Mouse (Mus musculus) thymus, postnatal 25 days (tissue): ENCODE results near the gene Rad51b.
A peak's percentile ranks its signal among the peaks of the same experiment; 100 is the strongest.

Experiments used
- DNase-seq: peaks from one replicate; pipeline ENCODE4 v3.0.0; 2022

The Rad51b gene

GRCm38 (mm10) chr12:79441210-79442005, 144.3 kb downstream of the Rad51b start:
- DNase-seq = no peak

DNA sequence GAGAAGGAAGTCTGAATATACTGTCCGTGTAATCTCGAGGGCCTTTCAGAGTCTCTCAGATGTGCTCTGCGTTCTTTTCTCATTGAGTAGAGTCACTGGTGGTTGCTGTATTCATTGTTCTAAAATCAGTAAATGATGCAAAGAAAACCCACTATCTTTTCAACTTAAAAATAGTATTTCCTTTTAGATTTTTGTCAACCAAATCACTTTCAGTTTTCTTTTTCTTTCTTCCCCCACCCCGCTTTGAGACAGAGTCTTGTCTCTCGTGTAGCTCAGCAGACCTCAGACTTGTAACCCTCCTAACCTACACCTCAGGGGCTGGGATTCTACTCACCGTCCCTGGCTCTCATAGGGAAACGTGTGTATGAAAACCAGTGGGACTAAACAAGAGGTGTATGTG, 145.0 kb downstream of the Rad51b start:
- DNase-seq = no peak

- no peak for DNase-seq
Observed at GRCm38 (mm10) chr12:79442836-79443390, 145.8 kb downstream of the Rad51b start.

DNA sequence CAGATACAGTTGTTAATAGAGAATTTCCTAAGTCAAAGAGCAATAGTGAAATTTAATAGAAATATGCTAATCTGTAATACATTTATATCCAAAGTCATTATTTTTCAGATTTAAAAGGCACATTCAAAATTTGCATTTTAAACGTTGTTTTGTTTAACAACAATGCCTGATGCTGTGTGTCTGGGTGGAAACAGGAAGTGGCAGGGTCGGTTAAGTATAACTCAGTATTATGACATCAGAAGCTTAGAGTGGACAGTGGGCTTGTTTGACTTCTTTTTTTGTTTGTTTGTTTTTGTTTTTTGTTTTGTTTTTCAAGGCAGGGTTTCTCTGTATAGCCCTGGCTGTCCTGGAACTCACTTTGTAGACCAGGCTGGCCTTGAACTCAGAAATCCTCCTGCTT, 147.6 kb downstream of the Rad51b start:
- no peak for DNase-seq

DNA sequence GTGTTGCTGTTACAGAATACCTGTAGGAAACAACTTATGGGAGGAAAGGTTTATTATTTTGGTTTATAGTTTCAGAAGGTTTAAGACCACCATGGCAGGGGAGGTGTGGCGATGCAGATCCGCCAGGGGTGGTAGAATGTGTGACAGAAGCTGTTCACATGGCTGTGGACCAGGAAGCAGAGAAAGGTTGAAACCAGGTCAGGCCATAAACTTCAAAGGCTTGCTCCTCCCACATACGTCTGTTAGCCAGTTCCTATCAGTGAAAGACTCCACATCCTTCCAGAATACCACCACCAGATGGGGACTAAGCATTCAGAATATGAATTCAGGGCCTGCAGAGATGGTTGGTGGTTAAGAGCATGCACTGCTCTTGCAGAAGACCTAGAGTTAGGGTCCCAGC, 150.0 kb downstream of the Rad51b start:
- peak; percentile 19 for DNase-seq

DNA sequence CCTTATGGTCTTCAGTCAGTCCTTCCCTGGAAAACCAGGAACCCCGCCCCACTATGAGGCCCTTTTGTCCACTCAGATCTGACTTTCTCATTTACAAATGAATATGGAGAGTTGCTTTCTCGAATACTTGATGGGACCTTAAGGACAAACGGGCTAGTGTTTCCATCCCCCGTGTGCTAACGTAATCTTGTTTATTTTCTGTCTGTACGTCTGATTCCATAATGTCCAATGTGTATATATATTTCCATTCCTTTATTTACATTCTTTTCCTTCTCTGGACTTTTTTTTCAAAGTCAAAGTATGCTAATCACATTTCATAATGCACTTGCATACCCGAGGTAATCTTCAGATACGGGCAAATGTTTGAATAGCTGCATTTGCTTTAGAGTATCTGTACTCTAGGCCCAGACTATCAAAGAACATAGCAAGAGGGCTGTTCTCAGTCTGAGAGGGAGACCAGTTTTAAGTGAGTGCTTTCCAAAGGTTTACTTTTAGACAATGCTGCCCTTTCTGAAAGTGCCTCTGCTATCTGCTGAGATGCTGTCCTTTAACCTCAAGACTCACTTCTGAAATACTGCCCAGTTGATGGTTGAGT, 152.8 kb downstream of the Rad51b start:
- no peak for DNase-seq

DNA sequence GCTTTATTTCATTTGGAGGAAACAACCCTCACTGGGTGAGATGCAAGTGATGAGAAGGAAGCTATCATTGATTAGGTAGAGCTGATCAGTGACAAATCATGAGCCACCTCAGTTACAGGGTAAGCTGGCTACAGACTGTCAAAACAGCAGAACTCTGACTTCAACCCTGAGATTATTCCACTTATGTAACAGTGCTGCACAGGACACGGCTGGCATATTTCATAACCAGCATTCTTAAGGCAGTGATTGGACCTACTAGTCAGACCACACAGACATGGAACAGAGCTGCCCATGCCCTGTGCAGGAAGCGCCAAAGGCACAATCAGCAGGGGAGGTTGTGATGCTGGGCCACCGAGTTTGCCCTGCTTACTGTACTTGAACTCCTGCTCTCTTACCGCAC, 155.8 kb downstream of the Rad51b start:
- no peak for DNase-seq

- DNase-seq = no peak
Observed at GRCm38 (mm10) chr12:79454017-79454416, 156.9 kb downstream of the Rad51b start.

DNA sequence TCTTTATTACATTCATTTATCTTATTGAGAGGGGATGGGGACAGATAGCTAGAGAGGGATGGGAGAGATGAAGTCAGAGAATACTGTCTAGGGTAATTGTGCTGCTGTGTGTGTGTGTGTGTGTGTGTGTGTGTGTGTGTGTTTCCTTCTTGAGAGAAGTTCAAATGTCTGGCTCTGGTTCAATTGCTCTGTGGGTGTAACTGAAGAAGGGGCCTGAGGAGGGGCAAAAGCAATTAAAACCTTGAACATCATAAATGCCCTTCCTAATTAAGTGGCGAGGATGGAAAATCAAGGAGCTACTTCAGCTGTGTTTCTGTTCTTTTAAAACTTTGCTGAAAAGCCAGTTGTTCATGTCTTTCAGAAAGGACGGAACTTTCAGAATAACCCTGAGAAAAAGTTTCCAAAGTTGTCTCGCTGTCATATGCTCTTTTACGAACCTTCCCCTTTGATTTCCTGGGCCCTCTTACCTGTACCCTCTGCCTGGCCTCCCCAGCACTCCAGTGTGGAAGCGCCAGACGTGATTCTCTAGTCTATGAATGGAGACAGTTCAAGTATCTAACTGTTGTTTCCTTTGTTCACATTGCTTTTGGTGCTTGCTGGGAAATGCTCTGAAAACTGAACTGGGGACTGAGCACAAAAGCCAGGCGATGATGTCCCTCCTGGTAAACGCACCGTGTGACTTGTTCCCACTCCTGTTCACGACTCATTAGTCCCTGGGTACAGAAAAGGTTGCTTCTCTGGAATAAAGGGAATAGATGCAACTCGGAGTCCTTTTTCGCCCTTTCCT, 158.2 kb downstream of the Rad51b start:
- DNase-seq = no peak

- DNase-seq = no peak
Observed at GRCm38 (mm10) chr12:79455848-79456164, 158.7 kb downstream of the Rad51b start.

DNA sequence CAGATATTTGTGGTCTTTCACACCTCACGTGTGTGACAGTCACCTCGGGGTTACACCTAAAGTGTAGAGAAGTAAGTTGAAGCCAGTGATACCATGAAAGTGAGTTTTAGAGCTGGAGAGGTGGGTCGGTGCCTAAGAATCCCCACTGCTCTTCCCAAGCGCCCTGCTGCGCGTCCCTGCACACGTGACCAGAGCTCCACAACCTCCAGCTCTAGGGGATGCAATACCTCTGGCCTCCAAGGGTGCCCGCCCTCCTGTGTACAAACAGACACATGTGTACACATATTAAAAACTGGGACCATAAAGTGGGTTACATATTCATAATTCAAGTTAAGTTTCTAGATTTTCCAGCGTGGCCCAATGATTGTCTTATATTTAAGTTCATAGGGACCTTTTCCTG, 159.2 kb downstream of the Rad51b start:
- no peak for DNase-seq

DNA sequence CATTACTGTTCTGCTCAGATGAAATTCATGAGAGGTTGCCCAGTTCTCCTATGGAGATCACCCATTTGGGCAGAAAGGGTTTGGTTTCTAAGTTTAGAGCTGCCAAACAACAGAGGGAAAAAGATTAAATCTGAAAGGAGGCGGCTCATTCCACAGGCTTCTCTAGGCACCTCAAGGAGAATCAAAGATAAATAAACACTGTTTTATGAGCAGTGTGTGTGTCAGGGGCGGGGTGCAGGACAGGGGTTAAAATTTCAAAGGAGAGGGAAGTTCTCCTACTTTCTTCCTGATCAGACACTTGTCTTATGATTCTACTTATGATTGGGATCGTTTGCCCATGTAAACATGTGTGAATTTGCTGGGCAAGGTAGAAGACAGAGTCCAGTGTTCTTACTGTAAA, 166.3 kb downstream of the Rad51b start:
- DNase-seq = no peak

DNA sequence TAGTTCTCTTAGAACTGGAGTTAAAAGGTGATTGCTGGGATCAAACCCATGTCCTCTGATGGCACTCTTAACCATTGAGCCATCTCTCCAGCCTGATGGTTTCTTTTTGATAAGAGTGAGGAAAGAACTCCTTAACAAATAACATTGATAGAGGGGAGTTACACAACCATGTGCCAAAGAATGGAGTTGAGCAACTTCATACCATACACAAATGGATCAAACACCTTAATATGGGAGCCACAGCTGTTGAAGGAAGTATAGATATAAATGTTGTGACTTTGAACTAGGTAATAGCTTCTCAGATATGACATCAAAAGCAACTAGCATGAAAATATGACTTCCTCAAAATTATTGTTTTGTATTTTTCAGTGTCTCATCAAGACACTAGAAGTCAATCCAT, 173.0 kb downstream of the Rad51b start:
- DNase-seq = no peak

GRCm38 (mm10) chr12:79471868-79472267, 174.8 kb downstream of the Rad51b start:
- DNase-seq = no peak

DNA sequence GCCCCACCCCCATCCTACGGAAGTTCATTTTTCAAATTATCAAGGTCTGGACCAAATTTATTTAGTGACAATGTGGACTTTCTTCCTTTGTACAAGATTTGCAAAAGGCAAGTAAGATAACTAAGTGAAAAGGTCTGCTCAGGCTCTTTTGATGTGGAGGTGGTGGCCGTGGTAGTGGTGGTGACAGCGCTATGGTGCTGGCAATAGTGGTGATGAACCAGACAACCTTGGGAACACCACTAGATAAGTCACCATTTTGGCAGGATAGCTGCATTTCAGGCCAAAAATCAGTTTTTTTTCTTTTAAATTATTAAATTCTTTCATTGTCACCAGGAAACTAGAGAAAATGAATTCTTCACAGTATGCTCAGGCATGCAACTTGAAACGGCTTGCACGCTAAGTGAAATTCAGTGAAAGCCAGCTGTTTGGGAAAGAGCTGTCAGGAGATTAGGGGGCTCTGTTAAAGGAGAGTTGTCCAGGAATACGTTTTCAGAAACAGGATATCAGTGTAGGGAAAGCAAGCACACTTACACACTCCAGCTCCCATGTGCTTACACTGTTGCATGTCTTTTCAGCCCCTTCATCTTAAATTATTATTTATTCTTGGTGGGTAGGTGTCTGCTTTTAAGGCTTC, 179.4 kb downstream of the Rad51b start:
- DNase-seq = no peak

GRCm38 (mm10) chr12:79478816-79479215, 181.7 kb downstream of the Rad51b start:
- no peak for DNase-seq

DNA sequence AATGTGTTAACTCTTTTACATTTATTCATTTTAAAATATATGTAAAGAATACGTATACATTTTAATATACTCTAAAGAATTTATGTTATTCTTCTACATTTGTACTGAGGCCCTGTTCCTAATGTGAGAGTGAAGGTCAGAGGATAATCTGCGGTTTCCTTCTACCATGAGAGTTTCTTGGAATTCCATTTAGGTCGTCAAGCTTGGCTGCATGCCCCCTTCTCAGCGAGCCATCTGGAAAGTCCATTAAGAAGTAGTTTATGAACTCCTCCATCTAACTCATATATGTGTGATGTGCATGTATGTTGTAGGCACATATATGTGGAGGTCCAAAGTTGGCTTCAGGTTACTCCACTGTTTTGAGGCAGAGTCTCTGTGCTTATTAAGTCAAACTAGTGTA, 188.4 kb downstream of the Rad51b start:
- no peak for DNase-seq

- no peak for DNase-seq
Observed at GRCm38 (mm10) chr12:79488590-79489242, 191.6 kb downstream of the Rad51b start.

DNA sequence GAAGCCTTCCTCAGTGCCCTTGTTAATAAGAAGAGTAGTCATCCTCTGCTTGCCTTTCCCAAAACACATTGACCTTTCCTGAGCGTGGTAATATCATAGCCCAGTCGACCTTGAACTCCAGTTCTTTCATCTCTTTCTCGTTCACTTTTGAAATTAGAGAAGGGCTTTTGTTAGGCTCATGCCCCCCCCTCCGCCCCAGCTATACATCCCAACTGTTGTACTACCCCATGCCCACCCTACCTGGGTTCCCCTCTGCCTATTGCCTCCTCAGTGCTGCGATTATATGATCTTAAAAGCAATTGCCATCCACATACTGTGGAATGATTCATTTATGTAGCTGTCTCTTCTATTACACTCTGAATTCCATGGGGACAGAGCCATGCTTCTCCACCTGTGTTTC, 193.5 kb downstream of the Rad51b start:
- DNase-seq = no peak

DNA sequence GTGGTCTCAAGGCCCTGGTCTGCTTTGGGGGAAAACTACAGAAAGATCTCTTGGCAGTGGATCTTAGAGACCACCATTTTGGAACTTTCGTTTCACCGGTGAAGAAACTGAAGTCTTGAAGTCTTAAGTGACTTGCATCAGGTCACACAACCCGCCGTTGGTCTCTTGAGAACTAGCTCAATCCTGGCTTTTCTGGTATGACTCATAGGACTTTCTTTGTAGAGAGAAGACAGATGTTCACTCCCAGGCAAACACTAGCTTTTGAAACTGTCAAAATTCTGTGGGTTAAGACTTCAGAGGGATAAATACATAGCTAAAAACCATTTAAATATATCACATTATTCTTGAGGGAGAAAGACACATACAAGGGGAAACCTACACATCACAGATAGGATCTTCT, 195.1 kb downstream of the Rad51b start:
- DNase-seq = no peak

GRCm38 (mm10) chr12:79492613-79493012, 195.5 kb downstream of the Rad51b start:
- no peak for DNase-seq

GRCm38 (mm10) chr12:79493481-79493880, 196.4 kb downstream of the Rad51b start:
- DNase-seq = no peak

- DNase-seq = no peak
Observed at GRCm38 (mm10) chr12:79498326-79498725, 201.2 kb downstream of the Rad51b start.
